Mouse (Mus musculus): ENCODE results near the gene Tmc1.

GRCm38 (mm10) chr19:20792811-20793210 is 161.2 kb downstream of the Tmc1 start:
- TF ChIP-seq ZC3H11A (IDR thresholded peaks at IDR 0.05; ENCODE audit: borderline replicate concordance, low read depth, low read length) (no peak), CHD2 (IDR thresholded peaks at IDR 0.05; ENCODE audit: low read depth, low read length) (no peak)

All from ES-E14 (cell line).